Mouse (Mus musculus): ENCODE data around the gene Pex14. TPM values are rescaled to one million over a fixed set of nuclear protein-coding genes. Genes with fewer than 3 reads are reported as not detected.

Pex14 gene
- polyA plus RNA-seq, 2 experiments, result 32.3 to 37.3 TPM

DNA sequence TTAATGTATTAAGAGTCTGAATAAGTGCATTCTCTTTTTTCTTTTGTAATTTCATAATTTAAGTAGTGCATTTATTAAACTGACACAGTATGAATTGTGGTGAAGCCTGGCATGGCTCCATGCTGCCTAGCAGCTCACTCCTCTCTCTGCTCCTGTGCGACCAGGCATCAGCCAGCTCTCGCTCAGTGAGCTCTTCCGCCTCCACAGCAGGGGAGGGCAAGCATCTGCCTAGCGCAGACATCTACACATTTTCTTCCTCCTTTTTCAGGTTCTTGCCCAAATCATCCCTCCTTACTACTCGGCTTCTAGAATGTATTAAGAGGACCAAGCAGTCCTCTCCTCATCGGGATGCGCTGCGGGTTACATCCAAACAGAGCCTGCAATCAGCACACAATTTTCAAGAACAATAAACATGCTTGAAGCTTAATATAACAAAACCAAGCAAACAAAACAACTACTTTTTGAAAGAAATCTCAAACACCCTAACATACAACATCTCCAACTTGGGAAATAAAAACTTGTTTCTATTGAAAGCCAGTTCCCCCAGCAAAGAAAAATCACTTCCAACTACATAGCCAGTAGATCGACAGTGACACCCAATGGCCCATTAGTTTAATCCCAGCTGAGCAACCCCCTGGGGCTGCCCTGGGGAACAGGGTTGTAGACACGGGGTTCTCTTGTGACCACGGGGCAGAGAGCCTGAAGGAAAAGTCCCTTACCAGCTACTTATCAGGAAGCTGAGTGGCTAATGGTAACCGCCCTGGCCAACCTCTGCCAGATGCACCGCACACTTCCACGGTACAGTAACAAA lies 38.9 kb downstream of the Pex14 start:
- Histone ChIP-seq H3K9ac (ENCODE audit: low read depth, low read length, severe bottlenecking) (no peak overlapping the region), H3K4me3 (replicated peaks; ENCODE audit: low read length) (no peak overlapping the region), H3K27me3 (ENCODE audit: control insufficient read depth, insufficient read depth, low read length) (no peaks in the 10 kb centered on the region), H3K36me3 (ENCODE audit: control insufficient read depth, insufficient read depth, low read length) (no peaks in the 10 kb centered on the region), H3K9me3 (ENCODE audit: control insufficient read depth, low read length) (no peaks in the 10 kb centered on the region), H3K4me2 (replicated peaks; ENCODE audit: low read depth, low read length, severe bottlenecking) (no peak overlapping the region), H3K27ac (replicated peaks; ENCODE audit: low read depth, low read length) (no peak overlapping the region), H3K4me1 (ENCODE audit: control insufficient read depth, insufficient read depth, low read length) (peaks cover 20% of the 10 kb centered on the region)
- no peak for TF ChIP-seq POLR2A (IDR thresholded peaks at IDR 0.05; ENCODE audit: borderline replicate concordance, extremely low read depth, insufficient read depth, insufficient read length)
- ATAC-seq (ENCODE audit: low FRiP score, low read depth) (no peak), DNase-seq (ENCODE audit: low spot score) (no peak)
- WGBS, result 49% methylated on average over 14 of the region's 14 CpGs

GRCm38 (mm10) chr4:149059713-149060112 lies 40.0 kb downstream of the Pex14 start:
- Histone ChIP-seq H3K9ac (ENCODE audit: low read depth, low read length, severe bottlenecking) (no peak overlapping the region), H3K27me3 (ENCODE audit: control insufficient read depth, insufficient read depth, low read length) (no peaks in the 10 kb centered on the region), H3K27ac (replicated peaks; ENCODE audit: low read depth, low read length) (no peak overlapping the region), H3K36me3 (ENCODE audit: control insufficient read depth, insufficient read depth, low read length) (no peaks in the 10 kb centered on the region), H3K4me1 (ENCODE audit: control insufficient read depth, insufficient read depth, low read length) (peaks cover 20% of the 10 kb centered on the region), H3K4me2 (replicated peaks; ENCODE audit: low read depth, low read length, severe bottlenecking) (no peak overlapping the region), H3K4me3 (replicated peaks; ENCODE audit: low read length) (no peak overlapping the region), H3K9me3 (ENCODE audit: control insufficient read depth, low read length) (no peaks in the 10 kb centered on the region)
- no peak for ATAC-seq (ENCODE audit: low FRiP score, low read depth)
- WGBS, result 88% methylated on average over 9 of the region's 9 CpGs
- no peak for TF ChIP-seq POLR2A (IDR thresholded peaks at IDR 0.05; ENCODE audit: borderline replicate concordance, extremely low read depth, insufficient read depth, insufficient read length)
- DNase-seq (ENCODE audit: low spot score), result no peak

GRCm38 (mm10) chr4:149058298-149058697 lies 41.4 kb downstream of the Pex14 start:
- WGBS, result 50% methylated on average over 7 of the region's 7 CpGs
- no peaks in the 10 kb centered on the region for H3K27me3 ChIP-seq (ENCODE audit: control insufficient read depth, insufficient read depth, low read length)
- H3K4me2 ChIP-seq (replicated peaks; ENCODE audit: low read depth, low read length, severe bottlenecking), result no peak overlapping the region
- no peak overlapping the region for H3K4me3 ChIP-seq (replicated peaks; ENCODE audit: low read length)
- H3K27ac ChIP-seq (replicated peaks; ENCODE audit: low read depth, low read length), result no peak overlapping the region
- H3K4me1 ChIP-seq (ENCODE audit: control insufficient read depth, insufficient read depth, low read length), result peaks cover 24% of the 10 kb centered on the region
- DNase-seq (ENCODE audit: low spot score), result no peak
- no peak for TF ChIP-seq POLR2A (IDR thresholded peaks at IDR 0.05; ENCODE audit: borderline replicate concordance, extremely low read depth, insufficient read depth, insufficient read length)
- ATAC-seq (ENCODE audit: low FRiP score, low read depth), result no peak
- no peaks in the 10 kb centered on the region for H3K9me3 ChIP-seq (ENCODE audit: control insufficient read depth, low read length)
- H3K9ac ChIP-seq (ENCODE audit: low read depth, low read length, severe bottlenecking), result no peak overlapping the region
- H3K36me3 ChIP-seq (ENCODE audit: control insufficient read depth, insufficient read depth, low read length), result no peaks in the 10 kb centered on the region

- no peak overlapping the region for H3K4me2 ChIP-seq (replicated peaks; ENCODE audit: low read depth, low read length, severe bottlenecking)
- H3K4me1 ChIP-seq (ENCODE audit: control insufficient read depth, insufficient read depth, low read length), result peaks cover 24% of the 10 kb centered on the region
- no peaks in the 10 kb centered on the region for H3K36me3 ChIP-seq (ENCODE audit: control insufficient read depth, insufficient read depth, low read length)
- no peaks in the 10 kb centered on the region for H3K9me3 ChIP-seq (ENCODE audit: control insufficient read depth, low read length)
- no peaks in the 10 kb centered on the region for H3K27me3 ChIP-seq (ENCODE audit: control insufficient read depth, insufficient read depth, low read length)
- no peak overlapping the region for H3K27ac ChIP-seq (replicated peaks; ENCODE audit: low read depth, low read length)
- no peak overlapping the region for H3K4me3 ChIP-seq (replicated peaks; ENCODE audit: low read length)
- DNase-seq (ENCODE audit: low spot score), result no peak
- ATAC-seq (ENCODE audit: low FRiP score, low read depth), result no peak
- H3K9ac ChIP-seq (ENCODE audit: low read depth, low read length, severe bottlenecking), result no peak overlapping the region
- no peak for TF ChIP-seq POLR2A (IDR thresholded peaks at IDR 0.05; ENCODE audit: borderline replicate concordance, extremely low read depth, insufficient read depth, insufficient read length)
- 42% methylated on average over 14 of the region's 14 CpGs for WGBS
These were observed 42.2 kb downstream of the Pex14 start for GRCm38 (mm10) chr4:149057470-149057869.

- peaks cover 24% of the 10 kb centered on the region for H3K4me1 ChIP-seq (ENCODE audit: control insufficient read depth, insufficient read depth, low read length)
- ATAC-seq (ENCODE audit: low FRiP score, low read depth), result no peak
- TF ChIP-seq POLR2A (IDR thresholded peaks at IDR 0.05; ENCODE audit: borderline replicate concordance, extremely low read depth, insufficient read depth, insufficient read length), result no peak
- no peak overlapping the region for H3K9ac ChIP-seq (ENCODE audit: low read depth, low read length, severe bottlenecking)
- no peaks in the 10 kb centered on the region for H3K27me3 ChIP-seq (ENCODE audit: control insufficient read depth, insufficient read depth, low read length)
- no peak for DNase-seq (ENCODE audit: low spot score)
- no peak overlapping the region for H3K4me3 ChIP-seq (replicated peaks; ENCODE audit: low read length)
- no peaks in the 10 kb centered on the region for H3K36me3 ChIP-seq (ENCODE audit: control insufficient read depth, insufficient read depth, low read length)
- H3K9me3 ChIP-seq (ENCODE audit: control insufficient read depth, low read length), result no peaks in the 10 kb centered on the region
- no peak overlapping the region for H3K4me2 ChIP-seq (replicated peaks; ENCODE audit: low read depth, low read length, severe bottlenecking)
- H3K27ac ChIP-seq (replicated peaks; ENCODE audit: low read depth, low read length), result no peak overlapping the region
- WGBS, result 65% methylated on average over 16 of the region's 16 CpGs
These were observed 42.7 kb downstream of the Pex14 start for GRCm38 (mm10) chr4:149056957-149057356.

All from limb, embryonic 14.5 days (tissue).